Mouse (Mus musculus) thymus, postnatal 25 days (tissue): ENCODE results near the gene Stk38l.

Source experiments
- DNase-seq: peaks from one replicate; pipeline ENCODE4 v3.0.0; 2022

The Stk38l gene

GRCm38 (mm10) chr6:146724581-146725383, at the start of gene Stk38l:
Gene Stk38l, plus strand, starts transcription at chr6:146724995.
- DNase-seq: peak; percentile 96

- DNase-seq: no peak
Measured at GRCm38 (mm10) chr6:146676904-146677303, 47.9 kb upstream of the Stk38l start.

GRCm38 (mm10) chr6:146678136-146679070, 46.4 kb upstream of the Stk38l start:
- DNase-seq: no peak

GRCm38 (mm10) chr6:146683881-146684280, 40.9 kb upstream of the Stk38l start:
- DNase-seq: no peak

GRCm38 (mm10) chr6:146685781-146686308, 39.0 kb upstream of the Stk38l start:
- DNase-seq: peak; percentile 53

- DNase-seq: no peak
Measured at GRCm38 (mm10) chr6:146686463-146687196, 38.2 kb upstream of the Stk38l start.

GRCm38 (mm10) chr6:146688010-146688409, 36.8 kb upstream of the Stk38l start:
- no peak for DNase-seq

GRCm38 (mm10) chr6:146688861-146689260, 35.9 kb upstream of the Stk38l start:
- no peak for DNase-seq

- no peak for DNase-seq
Measured at GRCm38 (mm10) chr6:146697767-146698166, 27.0 kb upstream of the Stk38l start.

GRCm38 (mm10) chr6:146698376-146698775, 26.4 kb upstream of the Stk38l start:
- DNase-seq: no peak

- DNase-seq: no peak
Measured at GRCm38 (mm10) chr6:146700461-146700860, 24.3 kb upstream of the Stk38l start.

GRCm38 (mm10) chr6:146702126-146702881, 22.5 kb upstream of the Stk38l start:
- DNase-seq: peak; percentile 5

- DNase-seq: no peak
Measured at GRCm38 (mm10) chr6:146703351-146703750, 21.4 kb upstream of the Stk38l start.

GRCm38 (mm10) chr6:146705631-146706030, 19.2 kb upstream of the Stk38l start:
- no peak for DNase-seq

GRCm38 (mm10) chr6:146719606-146720005, 5.2 kb upstream of the Stk38l start:
- no peak for DNase-seq

GRCm38 (mm10) chr6:146723805-146724204, 990 bp upstream of the Stk38l start:
- no peak for DNase-seq

GRCm38 (mm10) chr6:146725384-146725791, 593 bp downstream of the Stk38l start:
- no peak for DNase-seq

- no peak for DNase-seq
Measured at GRCm38 (mm10) chr6:146731031-146731430, 6.2 kb downstream of the Stk38l start.

- DNase-seq: no peak
Measured at GRCm38 (mm10) chr6:146731692-146732091, 6.9 kb downstream of the Stk38l start.

- DNase-seq: no peak
Measured at GRCm38 (mm10) chr6:146732232-146732631, 7.4 kb downstream of the Stk38l start.

- no peak for DNase-seq
Measured at GRCm38 (mm10) chr6:146732676-146733075, 7.9 kb downstream of the Stk38l start.

GRCm38 (mm10) chr6:146733554-146733953, 8.8 kb downstream of the Stk38l start:
- no peak for DNase-seq
